Mouse (Mus musculus) megakaryocyte, embryonic 14.5 days (primary cell): ENCODE measurements around the gene Anapc7.

Source experiments
- FLI1 ChIP-seq: IDR thresholded peaks from 2 replicates; pipeline ENCODE4 v1.6.1; 2012; ENCODE audit warnings: low read length, inconsistent platforms, mixed read lengths
- GATA1 ChIP-seq: IDR thresholded peaks from 3 replicates; pipeline ENCODE4 v1.6.1; 2012; ENCODE audit warnings: mixed read lengths, low read length, inconsistent platforms, borderline replicate concordance

DNA sequence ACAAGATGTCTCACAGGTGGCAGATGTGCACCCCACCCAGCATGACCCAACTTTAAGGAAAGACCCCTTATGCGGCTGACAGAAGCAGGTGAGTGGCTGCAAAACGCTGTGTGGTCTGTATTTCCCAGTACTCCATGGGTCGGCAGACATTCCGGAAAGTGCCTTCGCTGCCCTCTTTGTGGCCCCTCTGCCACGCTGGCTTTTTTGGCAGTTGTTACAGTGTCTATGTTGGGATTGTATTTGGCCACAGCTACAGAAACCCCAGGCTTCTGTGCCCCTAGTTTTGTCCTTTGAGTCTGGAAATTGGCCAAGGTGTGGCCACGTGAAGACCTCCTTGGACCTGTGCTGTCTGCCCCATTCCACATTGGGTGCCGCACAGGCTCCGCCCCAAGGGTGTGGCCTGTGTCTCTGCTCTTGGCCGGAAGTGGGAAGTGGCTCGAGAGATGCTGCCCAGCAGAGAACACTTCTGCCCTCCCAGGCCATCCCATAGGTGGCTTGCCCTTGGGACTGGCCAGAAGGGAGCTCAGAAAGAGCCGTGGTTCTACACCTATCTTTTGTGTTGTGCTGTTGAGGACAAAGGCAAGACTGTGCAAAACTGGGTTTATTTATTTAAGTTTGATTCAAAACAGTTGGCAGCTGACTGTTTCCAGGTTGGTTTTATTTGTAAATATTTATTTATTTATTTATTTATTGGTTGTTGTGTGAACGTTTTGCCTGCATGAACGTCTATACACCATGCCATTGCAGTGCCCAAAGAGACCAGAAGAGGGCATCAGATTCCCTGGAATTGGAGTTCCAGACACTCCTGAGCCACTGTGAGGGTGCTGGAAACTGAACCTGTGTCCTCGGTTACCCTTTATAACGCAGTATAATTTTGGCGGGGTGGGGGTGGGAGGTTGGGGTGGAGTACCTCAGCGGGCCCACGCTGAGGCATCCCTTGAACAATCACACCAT, 11.5 kb upstream of the Anapc7 start:
- TF ChIP-seq GATA1 (no peak), FLI1 (no peak)
